ENCODE assay signal across 20 mouse cellular contexts in the genomic region with DNA sequence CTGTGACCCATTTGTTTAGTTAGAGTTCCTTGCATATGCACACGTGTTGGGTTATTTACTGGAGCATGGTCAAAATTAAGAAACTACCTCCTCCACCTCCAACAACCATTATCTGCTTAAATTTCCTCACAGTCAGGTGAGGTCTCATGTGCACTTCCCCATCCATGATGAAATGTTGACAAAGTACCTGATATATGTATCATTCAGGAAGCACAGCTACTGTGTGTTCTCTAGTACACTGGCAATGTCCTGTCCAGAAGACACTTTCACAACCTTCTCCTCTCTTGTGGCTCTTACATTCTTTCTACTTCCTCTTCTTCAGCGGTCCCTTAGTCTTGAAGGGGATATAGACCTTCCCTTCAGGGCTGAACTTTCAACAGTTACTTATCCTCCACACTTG.
"Had no signal": no experiment of that assay in that cellular context is flagged by ENCODE, and none has a peak within 500 bp of the region (broad histone marks: within the 10 kb centered on the region; RNA-seq: fewer than 3 reads in every experiment).

No protein-coding gene starts in this region.

- H3K4me1 ChIP-seq: liver, embryonic 12.5 days; neural tube, embryonic 12.5 days; neural tube, embryonic 15.5 days had no signal

- H3K9me3 ChIP-seq: liver, embryonic 12.5 days; liver, embryonic 15.5 days; neural tube, embryonic 12.5 days; neural tube, embryonic 15.5 days had no signal

- H3K27ac ChIP-seq: kidney, postnatal 0 days; layer of hippocampus, adult 2 months; liver, embryonic 12.5 days; liver, embryonic 15.5 days; macrophage; neural tube, embryonic 12.5 days; neural tube, embryonic 15.5 days had no signal

- H3K4me2 ChIP-seq: liver, embryonic 12.5 days; liver, embryonic 15.5 days; lung, embryonic 14.5 days; midbrain, embryonic 11.5 days; neural tube, embryonic 12.5 days; neural tube, embryonic 15.5 days had no signal

- H3K9ac ChIP-seq: liver, embryonic 12.5 days; liver, embryonic 15.5 days; lung, embryonic 14.5 days; neural tube, embryonic 12.5 days; neural tube, embryonic 15.5 days had no signal

- DNase-seq: kidney, adult 2 months; kidney, postnatal 25 days; layer of hippocampus, adult 9-11 months; midbrain, embryonic 14.5 days; retina, postnatal 1 day; right cerebral cortex, postnatal 25 days; spleen, adult 18-20 months; thymus, adult 18-20 months; thymus, postnatal 36 days had no signal

- H3K4me3 ChIP-seq: layer of hippocampus, adult 2 months; liver, embryonic 12.5 days; liver, embryonic 15.5 days; neural tube, embryonic 12.5 days; neural tube, embryonic 15.5 days had no signal

- ATAC-seq: intestine, postnatal 0 days; liver, embryonic 12.5 days; lung, postnatal 0 days had no signal

- H3K27me3 ChIP-seq: liver, embryonic 12.5 days; liver, embryonic 15.5 days; neural tube, embryonic 12.5 days; neural tube, embryonic 15.5 days had no signal

- H3K36me3 ChIP-seq: liver, embryonic 12.5 days; liver, embryonic 15.5 days; neural tube, embryonic 12.5 days; neural tube, embryonic 15.5 days had no signal
